Mouse (Mus musculus) cerebellum, adult 11 months (tissue): Measurements from ENCODE around the gene Lhx2.

Source experiments
- DNase-seq: peaks from one replicate; pipeline ENCODE4 v3.0.0; 2022

The Lhx2 gene

DNA sequence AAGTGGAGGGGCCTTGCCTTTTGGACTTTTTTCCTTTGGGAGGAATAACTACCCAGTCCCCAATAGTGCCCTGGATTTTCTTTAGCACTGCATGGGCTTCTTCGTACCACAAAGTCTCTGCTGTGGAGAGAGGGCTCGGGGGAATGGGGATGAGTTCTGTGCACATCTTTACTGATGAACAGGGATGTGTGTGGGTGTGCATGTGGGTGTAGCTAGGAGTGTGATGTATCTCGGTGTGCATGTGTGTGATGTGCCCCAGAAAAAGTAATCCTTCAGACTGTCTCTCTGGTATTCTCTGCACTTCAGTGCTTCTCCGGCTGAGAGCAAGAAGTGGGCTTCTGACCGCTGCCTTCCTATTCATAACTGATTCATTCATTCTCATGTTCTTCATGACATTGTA is 28.8 kb downstream of the Lhx2 start:
- no peak for DNase-seq

DNA sequence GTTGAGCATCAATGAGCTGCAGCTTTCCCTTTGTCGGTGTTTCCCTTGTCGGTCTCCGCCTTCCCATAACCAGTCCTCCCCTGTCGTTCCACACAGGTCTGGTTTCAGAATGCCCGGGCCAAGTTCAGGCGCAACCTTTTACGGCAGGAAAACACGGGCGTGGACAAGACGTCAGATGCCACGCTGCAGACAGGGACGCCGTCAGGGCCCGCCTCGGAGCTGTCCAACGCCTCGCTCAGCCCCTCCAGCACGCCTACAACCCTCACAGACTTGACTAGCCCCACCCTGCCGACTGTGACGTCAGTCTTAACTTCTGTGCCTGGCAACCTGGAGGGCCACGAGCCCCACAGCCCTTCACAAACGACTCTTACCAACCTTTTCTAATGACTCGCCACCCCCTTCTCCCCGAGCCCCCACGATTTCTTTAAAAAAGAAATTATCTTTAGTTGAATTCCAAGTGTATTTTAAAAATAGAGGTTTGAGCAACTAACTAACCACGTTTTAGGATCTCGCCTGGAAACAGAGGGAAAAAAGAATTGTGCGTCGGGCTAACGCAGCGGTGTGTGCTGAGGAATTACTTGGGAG is 29.8 kb downstream of the Lhx2 start:
- no peak for DNase-seq

DNA sequence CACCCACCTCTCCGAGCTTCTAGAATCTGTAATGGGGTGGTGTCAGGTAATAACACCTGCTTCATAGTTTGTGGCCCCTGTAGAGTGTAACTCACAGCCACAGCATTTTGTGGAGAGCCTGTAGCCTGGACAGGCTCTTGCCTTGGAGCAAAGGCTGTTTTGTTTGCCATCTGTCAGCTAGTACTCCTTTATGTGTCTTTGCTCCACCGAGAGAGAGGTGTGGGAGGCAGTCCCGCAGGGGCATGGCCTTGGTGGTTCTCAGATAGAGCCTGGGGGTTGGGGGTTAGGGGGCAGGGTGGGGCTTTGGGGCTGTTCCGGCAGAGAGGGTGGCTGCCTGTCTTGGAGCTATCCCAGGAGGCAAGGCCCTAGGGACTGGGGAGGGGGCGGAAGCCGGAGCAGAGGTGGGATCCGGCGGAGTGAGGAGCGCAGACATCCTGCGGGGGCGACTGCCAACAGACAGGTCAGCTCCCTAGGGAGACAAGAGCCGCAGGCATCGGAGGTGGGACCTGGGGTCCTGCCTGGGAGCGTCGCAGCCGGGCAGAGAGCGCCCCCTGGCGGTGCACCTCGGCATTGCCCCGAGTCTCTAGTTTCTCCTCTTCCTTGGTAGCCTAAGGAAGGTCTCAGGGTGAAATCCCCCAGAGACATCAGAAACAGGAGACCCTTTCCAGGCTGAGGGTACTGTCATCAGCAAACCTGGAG is 36.7 kb downstream of the Lhx2 start:
- DNase-seq = peak; percentile 55

DNA sequence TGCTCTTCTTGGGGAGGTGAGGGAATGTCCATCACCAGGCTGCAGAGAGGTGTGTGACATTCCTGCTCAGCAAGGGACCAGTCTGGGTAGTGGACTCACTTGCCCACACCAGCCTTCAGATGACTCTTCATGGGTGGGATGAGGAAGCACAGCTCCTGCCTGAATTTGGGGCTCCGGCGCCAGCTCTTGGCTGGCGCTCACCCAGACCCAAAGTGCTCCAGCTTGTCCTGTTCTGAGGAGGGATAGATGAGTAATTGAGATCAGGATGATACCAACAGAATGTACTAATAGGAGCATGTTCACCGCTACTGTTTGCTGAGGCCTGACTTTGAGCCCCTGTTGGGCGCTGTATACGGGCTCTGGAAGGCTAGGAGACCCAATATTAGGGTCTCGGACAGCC is 38.2 kb downstream of the Lhx2 start:
- DNase-seq = no peak

DNA sequence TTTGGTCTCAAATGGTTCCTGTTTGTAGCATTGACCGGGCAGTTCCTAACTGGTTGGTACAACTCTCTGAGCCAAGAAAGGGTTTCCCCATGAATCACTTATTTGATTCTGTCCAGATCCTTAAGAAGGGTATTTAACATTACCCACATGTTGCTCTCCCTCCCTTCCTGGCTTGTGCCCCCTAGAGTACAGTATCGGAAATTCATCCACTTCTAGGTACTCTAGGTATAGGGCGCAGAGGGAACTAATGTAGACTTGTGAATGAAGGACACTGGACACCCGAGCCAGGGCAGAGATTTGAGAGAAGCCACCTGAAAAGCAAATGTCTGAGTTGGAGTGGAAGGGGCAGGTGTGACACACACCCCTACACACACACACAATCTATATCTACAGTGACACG is 39.3 kb downstream of the Lhx2 start:
- no peak for DNase-seq

DNA sequence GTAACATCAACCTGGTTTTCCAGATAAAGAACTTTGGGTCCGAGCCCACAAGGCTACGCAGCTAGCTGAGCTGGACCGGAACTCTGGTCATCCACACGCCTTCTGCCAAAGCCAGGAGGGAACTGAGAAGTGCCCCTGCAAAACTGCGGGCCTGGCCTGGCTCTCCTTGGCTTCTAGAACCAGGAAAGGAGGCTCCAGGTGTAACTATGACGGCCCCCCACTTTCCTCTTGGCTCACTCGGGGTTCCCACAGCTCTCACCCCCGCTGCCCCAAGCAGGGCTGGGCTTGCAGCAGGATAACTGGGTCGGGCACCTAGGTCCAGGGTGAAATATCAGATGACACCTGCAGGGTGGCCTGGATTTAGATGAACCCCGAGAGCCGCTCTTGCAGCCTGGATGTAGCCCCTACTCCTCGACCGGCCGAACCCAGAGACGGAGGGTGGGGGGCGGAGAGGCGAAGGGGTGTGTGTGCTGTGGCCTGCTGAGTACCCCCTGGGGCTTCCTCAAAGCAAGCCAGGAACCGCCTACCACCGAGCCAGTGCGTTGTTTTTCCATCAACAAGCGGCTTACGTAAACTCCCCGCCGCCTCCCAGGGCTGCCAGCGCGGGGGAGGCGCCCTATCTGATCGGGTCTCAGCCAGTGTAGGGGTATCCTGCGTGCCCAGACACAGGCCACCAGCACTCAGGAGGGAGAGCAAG is 39.9 kb downstream of the Lhx2 start:
- peak; percentile 75 for DNase-seq

DNA sequence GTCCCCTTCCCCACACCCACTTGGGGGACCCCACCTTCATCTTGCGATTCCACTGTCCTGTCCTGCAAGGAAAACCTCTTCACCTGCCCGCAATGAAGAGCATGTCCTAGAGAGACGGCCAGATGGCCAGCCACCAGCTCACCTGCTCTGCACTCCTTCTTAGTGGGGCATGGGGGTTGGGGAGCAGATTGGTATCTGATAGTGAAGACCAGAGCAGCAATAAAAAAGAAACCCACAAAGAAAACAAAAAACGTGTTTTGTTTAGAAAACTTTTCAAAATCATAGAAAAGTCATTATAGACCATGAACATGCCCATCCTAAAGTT is 40.4 kb downstream of the Lhx2 start:
- DNase-seq = no peak

DNA sequence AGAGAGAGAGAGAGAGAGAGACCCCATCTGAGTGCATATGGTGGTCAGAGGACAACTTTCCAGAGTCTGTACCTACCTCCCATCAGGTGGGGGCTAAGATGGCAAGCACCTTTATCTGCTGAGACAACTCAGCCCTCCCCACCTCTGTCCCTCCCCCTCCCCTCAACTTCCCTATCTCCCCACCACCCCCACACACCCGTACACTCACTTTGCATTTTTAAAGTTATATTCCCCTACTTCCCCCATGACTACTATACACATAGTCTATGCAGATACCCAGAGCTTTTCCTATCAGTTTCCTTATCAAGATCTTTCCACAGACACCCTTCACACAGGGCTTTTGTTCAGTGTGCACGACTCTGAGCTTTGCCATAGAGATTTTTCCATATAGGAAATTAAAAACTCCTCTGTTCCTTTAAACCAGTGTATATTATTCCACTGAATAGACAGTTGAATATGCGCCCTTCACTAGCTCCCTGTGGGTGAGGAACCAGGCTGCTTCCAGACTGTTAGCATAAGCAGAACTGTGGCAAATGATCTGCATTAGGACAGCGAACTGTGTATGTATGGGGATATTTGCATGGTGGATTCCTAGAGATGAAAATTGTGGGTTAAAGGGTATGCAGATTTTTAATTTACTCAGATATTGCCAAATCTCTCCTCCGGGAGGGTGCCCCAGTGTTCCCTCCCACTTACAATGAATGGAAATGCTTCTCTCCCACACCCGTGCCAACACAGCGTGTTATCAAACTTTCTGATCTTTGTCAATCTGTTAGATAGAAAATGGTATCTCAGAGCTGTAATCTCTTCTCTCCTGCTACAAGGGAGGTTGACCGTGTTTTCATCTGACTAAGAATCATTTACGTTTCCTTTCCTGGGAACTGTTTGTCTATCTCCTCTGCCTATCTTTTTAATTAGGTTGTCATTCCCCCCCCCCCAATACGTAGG is 41.3 kb downstream of the Lhx2 start:
- no peak for DNase-seq

DNA sequence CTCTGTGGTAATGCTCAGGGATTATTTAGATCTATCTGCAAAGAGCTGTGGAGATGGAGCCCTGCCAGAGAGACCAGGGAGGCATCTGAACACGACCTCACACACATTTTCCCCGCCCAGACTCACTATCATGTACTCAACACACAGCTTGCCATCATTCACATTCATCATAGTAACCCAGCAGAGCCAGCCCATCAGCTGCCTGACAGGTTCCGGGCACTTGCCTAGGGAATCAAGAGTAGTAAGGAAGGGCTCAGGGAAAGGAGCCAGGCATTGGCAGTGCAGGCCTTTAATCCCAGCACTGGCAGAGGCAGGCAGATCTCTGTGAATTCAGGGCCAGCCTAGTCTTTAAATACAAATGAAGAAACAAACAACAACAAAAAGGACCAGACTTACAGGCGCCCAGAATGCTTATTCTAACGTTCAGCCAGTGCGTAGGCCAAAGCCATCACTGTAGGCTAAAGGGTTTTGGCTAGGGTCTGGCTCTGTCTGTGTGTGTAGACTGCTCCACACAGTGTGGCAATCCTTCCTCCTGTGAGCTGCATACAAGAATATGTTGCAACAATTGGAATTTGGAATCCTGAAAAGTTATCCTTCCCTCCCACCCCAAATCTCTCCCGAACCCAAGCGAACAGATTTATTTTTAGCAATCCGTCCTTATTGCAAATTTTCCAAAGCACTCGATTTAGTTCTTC is 48.6 kb downstream of the Lhx2 start:
- DNase-seq = no peak

DNA sequence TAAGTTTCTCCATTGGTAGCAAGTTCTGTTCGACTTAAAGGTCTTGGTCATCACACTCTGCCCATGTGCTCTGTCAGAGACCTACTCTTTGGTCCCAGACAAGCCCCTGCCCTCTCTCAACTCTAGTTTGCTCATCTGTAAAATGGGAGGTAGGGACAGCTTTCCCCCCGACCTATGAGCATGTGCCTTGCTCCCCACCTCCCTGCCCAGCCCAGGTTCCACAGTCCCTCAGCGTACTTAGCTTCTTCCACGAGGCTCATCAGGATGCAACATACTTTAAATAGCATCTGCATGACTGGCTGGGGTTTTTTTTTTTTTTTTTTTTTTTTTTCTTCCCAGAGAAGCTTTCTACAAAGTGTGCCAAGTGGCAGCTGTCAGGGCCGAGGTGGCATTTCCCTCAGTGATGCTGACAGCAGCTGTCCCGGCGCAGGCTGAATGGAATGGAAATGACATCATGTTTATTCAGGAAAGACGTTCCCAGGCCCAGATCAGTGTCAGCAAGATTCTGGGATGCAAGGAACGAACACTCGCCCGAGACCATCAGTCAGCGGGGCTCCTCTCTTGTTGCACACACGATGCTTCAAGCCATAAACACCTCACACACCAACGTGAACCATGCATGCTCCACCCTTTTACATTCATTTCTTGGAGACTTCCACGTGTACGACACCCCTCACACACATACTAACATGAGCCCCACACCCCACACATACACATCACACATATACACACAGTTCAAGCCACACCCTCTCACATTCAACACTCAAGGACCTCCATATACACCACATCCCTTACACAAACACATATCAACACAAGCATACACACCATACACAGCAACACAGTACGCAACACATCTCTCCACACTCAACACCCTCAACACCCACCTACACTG is 56.1 kb downstream of the Lhx2 start:
- DNase-seq = no peak

DNA sequence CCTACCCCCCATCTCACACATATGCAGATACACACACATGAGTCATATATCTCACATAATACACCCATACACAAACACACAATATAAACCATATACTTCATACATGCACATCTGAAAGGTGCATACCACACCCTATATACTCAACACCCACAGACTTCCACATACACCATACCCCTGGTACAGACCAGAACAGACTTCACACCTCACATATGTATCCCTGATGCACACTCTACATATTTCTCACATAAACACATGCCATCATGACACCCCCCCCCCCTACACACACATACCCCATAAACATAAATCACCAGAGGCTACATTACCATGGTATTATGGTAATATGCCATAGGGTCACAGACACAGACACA is 56.8 kb downstream of the Lhx2 start:
- no peak for DNase-seq

DNA sequence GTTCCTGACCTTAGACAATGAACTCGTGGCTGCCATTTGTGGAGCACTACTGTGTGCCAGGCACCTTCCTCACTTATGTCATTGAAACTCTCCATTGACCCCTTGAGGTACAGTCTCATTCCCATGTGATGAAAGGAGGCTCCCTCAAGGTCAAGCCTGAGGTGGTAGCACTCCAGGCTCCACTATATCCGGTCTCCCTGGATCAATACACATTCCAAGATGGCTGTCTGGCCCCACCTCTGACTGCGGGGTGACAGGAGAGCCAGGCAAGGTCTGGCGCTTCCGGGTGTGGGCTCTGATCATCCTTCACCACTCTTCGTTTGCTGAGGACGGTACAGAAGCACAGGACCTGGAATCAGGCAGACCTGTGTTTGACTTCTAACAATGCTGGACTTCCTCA is 58.2 kb downstream of the Lhx2 start:
- no peak for DNase-seq

DNA sequence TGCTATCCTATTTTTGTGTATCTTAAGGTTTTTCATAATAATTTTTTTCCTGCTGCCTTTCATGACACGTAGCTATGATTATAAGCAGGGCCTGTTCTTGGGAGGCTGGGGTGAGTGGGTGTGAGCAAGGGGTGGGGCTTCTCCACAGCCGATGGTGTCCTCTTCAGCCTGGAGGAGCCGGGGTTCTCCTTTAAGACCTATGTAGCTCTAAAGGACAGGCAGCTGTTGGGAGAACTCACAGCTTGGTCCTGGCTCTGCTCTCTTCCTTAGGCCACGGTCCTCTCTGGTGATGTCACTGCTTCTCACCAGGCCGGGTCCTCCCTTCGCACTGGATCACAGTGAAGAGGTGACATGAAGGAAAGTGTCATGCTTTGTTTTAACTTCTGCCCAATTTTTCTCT is 58.8 kb downstream of the Lhx2 start:
- DNase-seq = no peak

DNA sequence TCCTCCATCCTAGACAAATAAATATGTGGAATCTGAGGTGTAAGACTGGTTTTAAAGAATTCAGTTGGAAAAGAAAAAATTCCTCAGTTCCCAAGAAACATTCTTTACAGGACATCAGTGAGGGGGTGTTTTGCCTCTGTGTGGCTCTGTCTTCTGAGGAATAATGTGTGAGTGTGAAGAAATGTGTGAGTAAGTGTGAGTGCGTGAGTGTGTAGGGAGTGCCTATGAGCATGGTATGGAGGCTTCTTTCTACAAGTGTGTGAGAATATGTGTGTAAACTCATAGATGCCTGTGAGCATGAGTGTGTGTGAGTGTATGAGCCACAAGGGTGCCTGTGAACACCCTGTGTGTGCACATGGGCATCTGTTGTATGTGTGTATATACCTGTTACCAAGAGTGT is 63.5 kb downstream of the Lhx2 start:
- no peak for DNase-seq

DNA sequence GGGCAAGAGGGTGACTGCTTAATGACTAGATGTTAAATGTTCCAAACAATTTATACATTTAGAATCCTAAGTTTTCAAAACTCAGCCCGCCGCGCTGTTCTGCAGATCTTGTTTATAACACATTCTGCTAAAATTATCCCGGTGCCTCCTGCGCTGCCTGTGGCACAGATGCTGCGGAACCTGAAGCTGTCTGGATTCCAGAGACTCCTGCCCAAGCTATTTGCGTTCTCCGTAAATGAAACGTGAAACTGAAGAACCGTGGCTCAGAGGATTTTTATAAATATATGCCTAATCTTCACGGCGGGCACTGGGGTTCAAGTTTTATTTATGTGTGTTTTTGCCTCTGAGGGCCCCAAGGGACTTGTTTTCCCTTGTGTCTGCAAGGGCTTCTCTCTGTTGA is 64.2 kb downstream of the Lhx2 start:
- DNase-seq = no peak

DNA sequence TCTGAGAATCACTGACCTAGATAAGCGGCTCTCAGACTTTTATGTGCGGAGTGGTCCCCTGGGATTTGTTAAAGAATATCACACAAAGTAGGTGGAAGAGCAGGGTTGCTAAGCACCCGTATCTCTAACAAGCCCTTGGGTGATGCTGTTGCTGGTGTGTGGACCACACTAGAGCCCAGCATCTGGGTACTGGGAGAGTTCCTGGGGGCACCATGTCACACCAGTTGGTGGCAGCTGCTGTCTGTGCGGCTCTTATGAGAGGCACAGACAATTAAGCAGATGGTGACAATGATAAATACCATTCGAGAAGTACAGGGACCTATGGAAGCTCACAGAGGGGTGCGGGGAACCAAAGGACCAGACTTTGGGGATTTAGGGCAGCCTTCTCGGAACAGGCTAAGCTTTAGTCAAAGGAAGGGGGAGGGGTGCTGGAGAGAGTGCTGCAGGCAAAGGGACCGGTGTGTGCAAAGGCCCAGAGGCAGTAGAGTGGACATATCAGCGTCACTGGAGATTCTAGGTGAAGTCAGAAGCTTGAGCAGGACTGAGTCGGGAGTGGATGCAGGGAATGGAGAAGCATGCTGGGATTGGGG is 65.0 kb downstream of the Lhx2 start:
- no peak for DNase-seq

DNA sequence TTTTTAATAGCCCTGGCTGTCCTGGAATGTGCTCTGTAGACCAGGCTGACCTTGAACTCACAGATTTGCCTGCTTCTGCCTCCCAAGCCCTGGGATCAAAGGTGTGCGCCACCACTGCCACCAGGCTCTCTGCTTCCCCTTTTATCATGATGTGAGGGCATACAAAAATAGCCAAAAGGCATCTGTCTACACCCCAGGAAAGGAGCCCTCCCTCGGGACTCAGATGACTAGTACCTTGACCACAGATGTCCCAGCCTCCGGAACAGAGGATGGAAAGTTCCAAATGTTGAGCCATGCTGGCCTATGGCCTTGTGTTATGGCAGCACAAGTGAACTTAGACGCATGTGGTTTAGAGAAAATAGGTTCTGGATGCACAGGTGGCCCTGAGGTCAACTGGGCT is 66.3 kb downstream of the Lhx2 start:
- DNase-seq = no peak

DNA sequence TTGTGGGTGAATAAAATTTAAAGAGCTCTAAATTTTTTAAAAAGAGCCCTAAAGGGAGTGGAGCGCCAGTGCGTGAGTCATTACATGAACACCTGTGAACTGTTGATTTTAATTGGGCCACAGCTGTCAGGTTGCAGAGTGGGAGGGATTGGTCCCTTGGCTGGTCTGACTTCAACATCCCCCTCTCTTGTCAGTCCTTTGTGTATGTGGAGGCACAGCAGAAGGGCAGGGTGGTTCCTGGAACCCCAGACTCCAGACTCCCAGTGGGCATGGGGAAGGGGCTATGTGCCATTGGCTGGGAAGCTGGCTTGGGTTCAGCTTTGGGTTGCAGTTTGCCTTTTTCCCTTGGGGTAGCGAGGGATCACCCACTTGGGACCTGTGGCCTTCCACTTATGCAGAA is 70.2 kb downstream of the Lhx2 start:
- no peak for DNase-seq

DNA sequence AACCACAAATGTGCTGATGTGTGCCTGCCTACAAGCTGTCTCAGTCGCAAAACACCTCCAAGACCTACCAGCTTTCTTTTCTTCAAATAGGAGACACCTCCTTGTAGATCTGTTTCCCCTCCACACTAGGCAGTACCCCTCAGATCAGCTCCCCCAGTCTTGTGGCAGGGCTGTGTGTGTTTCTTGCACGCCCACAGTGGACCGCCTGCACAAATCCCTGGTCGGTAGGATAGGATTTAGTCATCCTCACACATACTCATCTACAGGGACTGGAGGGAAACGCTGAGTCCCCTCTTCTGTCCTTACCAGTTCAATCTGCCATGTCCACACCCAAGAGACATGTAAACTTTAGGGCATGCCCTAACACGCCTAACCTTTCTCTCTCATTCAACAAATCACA is 71.1 kb downstream of the Lhx2 start:
- no peak for DNase-seq

DNA sequence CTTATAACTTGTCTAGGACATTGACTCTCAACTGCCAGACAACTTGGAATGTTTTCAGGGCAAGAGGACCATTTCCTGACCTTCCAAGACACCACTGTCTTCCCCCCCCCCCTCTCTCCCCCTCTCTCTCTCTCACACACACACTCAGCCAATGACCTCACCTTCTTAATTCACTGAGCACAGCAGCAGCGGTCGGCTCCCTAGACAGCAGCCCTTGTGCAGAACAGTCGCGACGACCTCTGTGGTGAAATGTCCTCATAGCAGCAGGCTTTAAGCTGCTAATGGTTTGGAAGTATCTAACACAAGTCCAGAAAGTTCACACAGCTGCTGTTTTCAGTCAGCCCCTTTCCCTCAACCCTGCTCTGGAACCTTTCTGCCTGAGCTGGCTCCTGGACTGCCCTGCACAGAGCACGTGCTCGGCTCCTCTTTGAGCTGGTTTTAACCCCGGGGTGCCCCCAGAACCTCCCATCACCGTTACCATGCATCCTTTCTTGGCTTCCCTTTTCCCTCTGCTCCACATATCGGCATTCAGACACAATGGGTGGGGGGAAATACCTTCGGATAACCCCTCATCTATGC is 73.6 kb downstream of the Lhx2 start:
- DNase-seq = no peak

DNA sequence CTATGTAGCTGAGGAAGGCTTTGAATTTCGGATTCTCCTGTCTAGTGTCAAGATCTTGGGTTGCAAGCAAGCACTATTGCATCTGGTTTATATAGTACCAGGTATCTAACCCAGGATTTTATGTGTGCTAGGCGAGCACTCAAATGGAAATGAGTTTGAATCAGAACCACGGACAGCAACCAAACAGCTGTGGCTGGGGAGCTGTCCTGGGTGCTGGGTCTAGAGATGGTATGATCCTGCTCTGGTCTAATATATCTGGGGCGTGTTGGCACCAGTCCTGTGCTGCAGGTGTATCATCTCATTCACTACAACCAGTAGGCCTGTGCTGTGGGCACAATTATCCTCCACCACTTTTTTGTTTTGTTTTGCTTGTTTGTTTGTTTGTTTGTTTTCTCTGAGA is 78.9 kb downstream of the Lhx2 start:
- DNase-seq = no peak
